Mouse (Mus musculus) neural tube, embryonic 10.5 days (tissue): ENCODE data around the gene Atp8b3.

Experiments used
- DNase-seq: peaks from one replicate; pipeline ENCODE4 v3.0.0-alpha.2; 2017; ENCODE audit warnings: low spot score; ENCODE audit errors: extremely low spot score

Gene Atp8b3

GRCm38 (mm10) chr10:80568876-80569275 lies 30.0 kb upstream of the Atp8b3 start:
- DNase-seq, result no peak

GRCm38 (mm10) chr10:80566375-80567092 lies 27.6 kb upstream of the Atp8b3 start:
- DNase-seq, result peak; percentile 91

- DNase-seq, result peak; percentile 95
Observed at GRCm38 (mm10) chr10:80561116-80561944, 22.4 kb upstream of the Atp8b3 start, which contains the start of gene Rexo1. Gene Rexo1 (minus strand): TSS chr10:80561560.

- no peak for DNase-seq
Observed at GRCm38 (mm10) chr10:80560621-80561020, 21.7 kb upstream of the Atp8b3 start.

GRCm38 (mm10) chr10:80559431-80559830 lies 20.5 kb upstream of the Atp8b3 start:
- no peak for DNase-seq

- DNase-seq, result peak; percentile 80
Observed at GRCm38 (mm10) chr10:80557346-80557965, 18.5 kb upstream of the Atp8b3 start.

GRCm38 (mm10) chr10:80553997-80554396 lies 15.1 kb upstream of the Atp8b3 start:
- DNase-seq, result no peak

- DNase-seq, result no peak
Observed at GRCm38 (mm10) chr10:80553575-80553974, 14.7 kb upstream of the Atp8b3 start.

- no peak for DNase-seq
Observed at GRCm38 (mm10) chr10:80552364-80552763, 13.4 kb upstream of the Atp8b3 start.

- no peak for DNase-seq
Observed at GRCm38 (mm10) chr10:80549279-80549678, 10.4 kb upstream of the Atp8b3 start.

GRCm38 (mm10) chr10:80548428-80549006 lies 9.6 kb upstream of the Atp8b3 start:
- DNase-seq, result peak; percentile 78

GRCm38 (mm10) chr10:80547539-80547938 lies 8.6 kb upstream of the Atp8b3 start:
- DNase-seq, result no peak

GRCm38 (mm10) chr10:80546945-80547344 lies 8.0 kb upstream of the Atp8b3 start:
- no peak for DNase-seq

- no peak for DNase-seq
Observed at GRCm38 (mm10) chr10:80545590-80545989, 6.7 kb upstream of the Atp8b3 start.

- DNase-seq, result no peak
Observed at GRCm38 (mm10) chr10:80543873-80544272, 4.9 kb upstream of the Atp8b3 start.

GRCm38 (mm10) chr10:80539493-80539892 lies 569 bp upstream of the Atp8b3 start:
- no peak for DNase-seq

GRCm38 (mm10) chr10:80538180-80538579 lies 744 bp downstream of the Atp8b3 start:
- DNase-seq, result no peak

GRCm38 (mm10) chr10:80535711-80536110 lies 3.2 kb downstream of the Atp8b3 start:
- no peak for DNase-seq

GRCm38 (mm10) chr10:80535071-80535470 lies 3.9 kb downstream of the Atp8b3 start:
- no peak for DNase-seq

- DNase-seq, result no peak
Observed at GRCm38 (mm10) chr10:80533704-80534103, 5.2 kb downstream of the Atp8b3 start.

- no peak for DNase-seq
Observed at GRCm38 (mm10) chr10:80532783-80533182, 6.1 kb downstream of the Atp8b3 start.

GRCm38 (mm10) chr10:80526172-80526571 lies 12.8 kb downstream of the Atp8b3 start:
- no peak for DNase-seq
